Mouse (Mus musculus): ENCODE results near the gene BB287469.
"Not testable (repeated sequence)": the region's sequence is repeated elsewhere in the genome, so short reads cannot be mapped to it uniquely, and the experiment has no call there.

Gene BB287469

GRCm38 (mm10) chr12:87816277-87816676, at the start of gene BB287469:
Gene BB287469 (plus strand): TSS chr12:87816577.
- DNase-seq: not testable (repeated sequence)

- DNase-seq: not testable (repeated sequence)
These were observed 40.7 kb upstream of the BB287469 start, which contains the start of gene Gm21319 for GRCm38 (mm10) chr12:87775655-87776054. Gene Gm21319 (minus strand): TSS chr12:87775755.

- not testable (repeated sequence) for DNase-seq
These were observed 21.2 kb upstream of the BB287469 start, which contains the start of gene Gm21936 for GRCm38 (mm10) chr12:87795212-87795611. Gene Gm21936 (plus strand): TSS chr12:87795512.

GRCm38 (mm10) chr12:87797971-87798370, 18.4 kb upstream of the BB287469 start:
- DNase-seq: not testable (repeated sequence)

- DNase-seq: not testable (repeated sequence)
These were observed 25.9 kb downstream of the BB287469 start, which contains the start of gene Gm2001 for GRCm38 (mm10) chr12:87842239-87842638. Gene Gm2001 (minus strand): TSS chr12:87842339.

- DNase-seq: not testable (repeated sequence)
These were observed 34.3 kb downstream of the BB287469 start for GRCm38 (mm10) chr12:87850657-87851056.

- not testable (repeated sequence) for DNase-seq
These were observed 39.7 kb downstream of the BB287469 start for GRCm38 (mm10) chr12:87856067-87856466.

- not testable (repeated sequence) for DNase-seq
These were observed 45.6 kb downstream of the BB287469 start for GRCm38 (mm10) chr12:87861740-87862692.

- not testable (repeated sequence) for DNase-seq
These were observed 47.3 kb downstream of the BB287469 start for GRCm38 (mm10) chr12:87863638-87864037.

GRCm38 (mm10) chr12:87864048-87864447, 47.7 kb downstream of the BB287469 start:
- DNase-seq: not testable (repeated sequence)
